Mouse (Mus musculus): Measurements from ENCODE around the gene Limch1. TPM values are rescaled to one million over a fixed set of nuclear protein-coding genes. Genes with fewer than 3 reads are reported as not detected.

The Limch1 gene
- total and polyA plus RNA-seq, 3 experiments: 0.05 TPM; not detected in 2

GRCm38 (mm10) chr5:66898811-66899430 is 153.3 kb downstream of the Limch1 start:
- in situ Hi-C loops (cut with MboI; ENCODE audit: low pct_ligation_motif_present, low pct_unique_long_range_greater_than_20kb, low sequenced_read_pairs): no loop called here
- Histone ChIP-seq H3K27ac (ENCODE audit: insufficient read depth, low read depth) (no peak overlapping the region), H3K9me3 (replicated peaks; ENCODE audit: low read length) (no peaks in the 10 kb centered on the region)

DNA sequence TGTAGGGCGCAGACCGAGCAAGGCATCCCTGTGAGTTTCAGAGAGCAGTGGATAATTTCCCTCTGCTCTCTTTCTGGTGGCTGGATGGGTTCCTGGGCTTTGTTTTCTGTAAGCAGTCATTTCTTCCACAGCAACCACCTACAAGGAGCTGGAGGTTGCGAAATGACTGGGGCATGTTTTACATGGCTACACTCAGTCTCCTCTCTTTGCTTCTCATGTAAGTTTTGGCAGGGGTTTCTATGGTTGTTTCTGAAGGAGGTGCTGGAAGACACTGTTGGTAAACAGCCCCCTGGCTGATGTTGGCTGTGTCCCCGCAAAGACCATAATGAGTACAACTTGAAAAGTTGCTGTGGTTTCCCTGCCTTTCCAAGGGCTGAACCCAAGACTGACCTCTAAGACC is 155.5 kb downstream of the Limch1 start:
- H3K9ac ChIP-seq (ENCODE audit: insufficient read depth, low read depth): no peak overlapping the region
- in situ Hi-C loops (cut with MboI; ENCODE audit: low pct_ligation_motif_present, low pct_unique_long_range_greater_than_20kb, low sequenced_read_pairs): no loop called here
- TF ChIP-seq ZKSCAN1 (IDR thresholded peaks at IDR 0.05; ENCODE audit: borderline replicate concordance, low read depth, low read length): no peak
- TF ChIP-seq CHD1 (IDR thresholded peaks at IDR 0.05; ENCODE audit: low read depth, low read length): no peak
- TF ChIP-seq BHLHE40 (IDR thresholded peaks at IDR 0.05; ENCODE audit: low read depth, low read length): no peak
- TF ChIP-seq IRF4 (IDR thresholded peaks at IDR 0.05; ENCODE audit: low read depth, low read length): no peak
- no peak for TF ChIP-seq KAT2A (IDR thresholded peaks at IDR 0.05; ENCODE audit: insufficient replicate concordance, low read length)
- no peak for TF ChIP-seq USF1 (IDR thresholded peaks at IDR 0.05; ENCODE audit: low read depth, low read length)
- TF ChIP-seq E2F4 (IDR thresholded peaks at IDR 0.05; ENCODE audit: insufficient replicate concordance, low read depth, low read length): no peak
- no peak for TF ChIP-seq MAZ (IDR thresholded peaks at IDR 0.05; ENCODE audit: low read depth, low read length)
- TF ChIP-seq POLR2A (IDR thresholded peaks at IDR 0.05; ENCODE audit: low read depth, low read length): no peak
- TF ChIP-seq MEF2A (IDR thresholded peaks at IDR 0.05; ENCODE audit: borderline replicate concordance, low read depth, low read length): no peak
- no peak for TF ChIP-seq GABPA (IDR thresholded peaks at IDR 0.05; ENCODE audit: insufficient replicate concordance, low read depth, low read length)
- no peak for TF ChIP-seq TBP (conservative IDR thresholded peaks at IDR 0.05; ENCODE audit: low read depth, low read length)
- TF ChIP-seq ELF1 (IDR thresholded peaks at IDR 0.05; ENCODE audit: low read depth, low read length): no peak
- TF ChIP-seq UBTF (IDR thresholded peaks at IDR 0.05; ENCODE audit: low read depth, low read length): no peak
- no peak for TF ChIP-seq EP300 (IDR thresholded peaks at IDR 0.05; ENCODE audit: low read length)
- TF ChIP-seq POLR2AphosphoS2 (IDR thresholded peaks at IDR 0.05; ENCODE audit: low read depth, low read length): no peak
- no peak for TF ChIP-seq NRF1 (IDR thresholded peaks at IDR 0.05; ENCODE audit: low read depth, low read length)

More at GRCm38 (mm10) chr5:66898811-66899430, 153.3 kb downstream of the Limch1 start:
- Histone ChIP-seq H3K36me3 (replicated peaks in 1 of 2; ENCODE audit: control insufficient read depth in 1 of 2, insufficient read depth in 1 of 2, low read length in 1 of 2) (no peaks in the 10 kb centered on the region), H3K79me2 (replicated peaks; ENCODE audit: control insufficient read depth, extremely low read depth, insufficient read depth, poor library complexity, severe bottlenecking) (no peaks in the 10 kb centered on the region), H3K4me3 (replicated peaks in 1 of 3; ENCODE audit: low read depth in 2 of 3, low read length in 2 of 3, poor library complexity in 1 of 3) (no peak overlapping the region), H3K9ac (ENCODE audit: insufficient read depth, low read depth) (no peak overlapping the region), H3K4me2 (ENCODE audit: insufficient read depth, low read depth, poor library complexity, severe bottlenecking) (no peak overlapping the region), H3K27me3 (replicated peaks) (no peaks in the 10 kb centered on the region), H3K4me1 (ENCODE audit: control insufficient read depth in 1 of 2, insufficient read depth in 2 of 2) (peaks cover 0 to 14% of the 10 kb centered on the region in 2 experiments; a peak in 1 of 4 replicates)
- TF ChIP-seq TCF12 (IDR thresholded peaks at IDR 0.05; ENCODE audit: low read depth, low read length): no peak
- no peak for TF ChIP-seq IRF4 (IDR thresholded peaks at IDR 0.05; ENCODE audit: low read depth, low read length)
- no peak for TF ChIP-seq KAT2A (IDR thresholded peaks at IDR 0.05; ENCODE audit: insufficient replicate concordance, low read length)
- dilution Hi-C loops (cut with MboI; ENCODE audit: extremely low pct_ligation_motif_present, extremely low pct_unique_long_range_greater_than_20kb, low sequenced_read_pairs): no loop called here
- DNase-seq (ENCODE audit: extremely low read depth): no peak

More for the DNA sequence above, 155.5 kb downstream of the Limch1 start:
- dilution Hi-C loops (cut with MboI; ENCODE audit: extremely low pct_ligation_motif_present, extremely low pct_unique_long_range_greater_than_20kb, low sequenced_read_pairs): no loop called here
- H3K4me2 ChIP-seq (ENCODE audit: insufficient read depth, low read depth, poor library complexity, severe bottlenecking): no peak overlapping the region
- H3K36me3 ChIP-seq (replicated peaks in 1 of 2; ENCODE audit: control insufficient read depth in 1 of 2, insufficient read depth in 1 of 2, low read length in 1 of 2): no peaks in the 10 kb centered on the region
- H3K4me3 ChIP-seq (replicated peaks in 1 of 3; ENCODE audit: low read depth in 2 of 3, low read length in 2 of 3, poor library complexity in 1 of 3): no peak overlapping the region
- no peak for DNase-seq (ENCODE audit: extremely low read depth)
- no peak overlapping the region for H3K27ac ChIP-seq (ENCODE audit: insufficient read depth, low read depth)
- no peaks in the 10 kb centered on the region for H3K9me3 ChIP-seq (replicated peaks; ENCODE audit: low read length)
- H3K79me2 ChIP-seq (replicated peaks; ENCODE audit: control insufficient read depth, extremely low read depth, insufficient read depth, poor library complexity, severe bottlenecking): no peaks in the 10 kb centered on the region
- peaks cover 0 to 5% of the 10 kb centered on the region in 2 experiments; a peak in 1 of 4 replicates for H3K4me1 ChIP-seq (ENCODE audit: control insufficient read depth in 1 of 2, insufficient read depth in 2 of 2)
- no peaks in the 10 kb centered on the region for H3K27me3 ChIP-seq (replicated peaks)
